Mouse (Mus musculus) bone marrow macrophage, adult 2 months (primary cell): Measurements from ENCODE around the gene Gins2. TPM values are rescaled to one million over a fixed set of nuclear protein-coding genes. Genes with fewer than 3 reads are reported as not detected.

Experiments used
- H3K27ac ChIP-seq: 2 replicates; pipeline ENCODE4 v1.5.1; 2012; ENCODE audit warnings: low read depth, low read length; ENCODE audit not compliant: insufficient read depth
- H3K4me1 ChIP-seq: 2 replicates; pipeline ENCODE4 v1.6.1; 2012; ENCODE audit warnings: low read length; ENCODE audit not compliant: control insufficient read depth, insufficient read depth
- H3K4me3 ChIP-seq: 2 replicates; pipeline ENCODE4 v1.5.1; 2012; ENCODE audit warnings: mild to moderate bottlenecking, low read length, moderate library complexity; ENCODE audit not compliant: insufficient read depth
- CTCF ChIP-seq: IDR thresholded peaks from 2 replicates; pipeline ENCODE4 v1.5.1; 2012; ENCODE audit warnings: low read depth, mild to moderate bottlenecking, low read length, moderate library complexity
- POLR2A ChIP-seq: IDR thresholded peaks from 2 replicates; pipeline ENCODE4 v1.6.1; 2012; ENCODE audit warnings: mild to moderate bottlenecking, low read depth, low read length, borderline replicate concordance
- polyA plus RNA-seq: library from polyadenylated mRNA; stranded (reverse); fragments of >200 nt; gene quantifications from 2 replicates; pipeline ENCODE4 v1.2.4, GENCODE M21; 2012; ENCODE audit not compliant: missing spikeins, insufficient read depth, insufficient read length

Gene Gins2
- polyA plus RNA-seq, 1 experiment: 16.7 TPM

DNA sequence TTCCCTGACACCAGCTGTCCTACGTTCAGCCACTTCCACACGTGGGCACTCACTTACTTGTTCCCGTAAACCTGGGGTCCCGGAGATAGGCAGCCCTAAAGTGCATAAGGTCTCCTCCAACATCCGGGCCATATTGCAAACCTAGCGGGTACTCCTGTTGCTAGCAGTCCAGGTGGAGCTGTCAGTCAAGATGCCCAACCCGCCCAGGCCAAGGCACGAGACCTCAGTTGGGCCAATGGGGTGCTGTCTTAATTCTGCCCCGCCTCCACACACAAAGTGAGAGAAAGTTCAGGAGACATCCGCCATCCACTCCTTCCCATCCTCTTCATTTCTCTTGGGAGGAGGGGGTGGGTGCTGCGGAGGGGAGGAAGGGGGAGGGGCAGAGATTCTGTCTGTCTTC is 37.4 kb upstream of the Gins2 start:
- TF ChIP-seq POLR2A (no peak), CTCF (no peak)
- no peak overlapping the region for H3K4me3 ChIP-seq
- no peak overlapping the region for H3K27ac ChIP-seq
- peaks cover 5% of the 10 kb centered on the region for H3K4me1 ChIP-seq

DNA sequence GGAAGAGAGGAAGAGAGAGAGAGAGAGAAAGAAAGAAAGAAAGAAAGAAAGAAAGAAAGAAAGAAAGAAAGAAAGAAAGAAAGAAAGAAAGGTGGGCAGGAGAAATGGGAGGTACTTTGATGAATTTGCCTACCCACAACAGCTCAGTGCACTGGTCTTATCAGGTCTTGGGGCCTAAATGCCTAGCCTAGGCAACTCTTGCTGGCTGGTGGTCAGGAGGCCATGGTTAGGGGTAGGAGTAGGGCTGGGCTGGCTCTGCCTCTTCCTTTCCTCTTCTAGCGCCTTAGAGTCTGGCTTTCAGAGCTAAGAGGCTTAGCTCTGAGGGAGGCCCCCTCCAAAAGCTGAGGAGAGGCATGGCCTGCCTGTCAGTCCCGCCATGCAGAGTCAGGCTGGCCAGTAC is 34.5 kb upstream of the Gins2 start:
- Histone ChIP-seq H3K4me3 (no peak overlapping the region), H3K27ac (no peak overlapping the region), H3K4me1 (peaks cover 26% of the 10 kb centered on the region)
- TF ChIP-seq POLR2A: no peak
- no peak for TF ChIP-seq CTCF

DNA sequence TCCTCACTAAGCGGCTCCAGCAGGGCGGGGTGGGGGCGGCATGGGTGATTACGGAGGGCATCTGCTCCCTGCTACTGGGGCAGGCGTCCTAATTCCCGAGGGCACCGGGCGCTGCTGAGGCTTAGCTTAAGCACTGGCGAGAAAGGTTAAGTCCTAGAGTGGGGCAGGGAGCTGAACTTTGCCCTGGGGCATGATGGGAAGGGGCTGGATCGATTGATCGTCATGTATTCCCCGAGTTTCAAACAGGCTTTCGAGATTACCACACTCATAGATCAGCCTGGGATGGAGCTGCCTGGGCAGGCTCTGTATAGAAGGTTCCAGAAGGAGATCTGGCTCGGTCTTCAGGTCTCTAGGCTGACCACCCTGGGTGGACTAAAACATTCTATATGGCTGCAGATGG is 33.1 kb upstream of the Gins2 start:
- TF ChIP-seq CTCF (no peak), POLR2A (no peak)
- H3K4me3 ChIP-seq: no peak overlapping the region
- peaks cover 31% of the 10 kb centered on the region for H3K4me1 ChIP-seq
- H3K27ac ChIP-seq: no peak overlapping the region

DNA sequence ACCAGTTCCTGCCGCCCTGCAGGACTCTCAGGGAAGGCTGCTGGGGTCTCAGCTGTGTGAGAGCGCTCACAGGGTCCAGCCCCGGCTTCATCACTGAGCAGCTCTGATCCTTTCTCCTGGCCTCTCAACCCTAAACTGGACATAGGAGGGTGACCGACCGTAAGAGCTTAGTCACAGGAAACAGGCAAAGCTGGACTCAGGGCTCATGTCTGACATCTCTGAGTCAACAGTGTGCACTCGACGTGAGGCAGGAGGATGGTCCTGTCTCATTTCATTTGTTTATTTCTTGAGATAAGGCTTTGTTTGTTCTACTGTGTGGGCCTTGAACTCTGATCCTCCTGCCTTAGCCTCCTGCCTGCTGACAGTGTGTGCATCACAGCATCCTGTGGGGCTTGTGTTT is 31.3 kb upstream of the Gins2 start:
- no peak for TF ChIP-seq CTCF
- TF ChIP-seq POLR2A: no peak
- Histone ChIP-seq H3K27ac (peak overlapping the region; percentile 100), H3K4me1 (peaks cover 39% of the 10 kb centered on the region), H3K4me3 (no peak overlapping the region)

DNA sequence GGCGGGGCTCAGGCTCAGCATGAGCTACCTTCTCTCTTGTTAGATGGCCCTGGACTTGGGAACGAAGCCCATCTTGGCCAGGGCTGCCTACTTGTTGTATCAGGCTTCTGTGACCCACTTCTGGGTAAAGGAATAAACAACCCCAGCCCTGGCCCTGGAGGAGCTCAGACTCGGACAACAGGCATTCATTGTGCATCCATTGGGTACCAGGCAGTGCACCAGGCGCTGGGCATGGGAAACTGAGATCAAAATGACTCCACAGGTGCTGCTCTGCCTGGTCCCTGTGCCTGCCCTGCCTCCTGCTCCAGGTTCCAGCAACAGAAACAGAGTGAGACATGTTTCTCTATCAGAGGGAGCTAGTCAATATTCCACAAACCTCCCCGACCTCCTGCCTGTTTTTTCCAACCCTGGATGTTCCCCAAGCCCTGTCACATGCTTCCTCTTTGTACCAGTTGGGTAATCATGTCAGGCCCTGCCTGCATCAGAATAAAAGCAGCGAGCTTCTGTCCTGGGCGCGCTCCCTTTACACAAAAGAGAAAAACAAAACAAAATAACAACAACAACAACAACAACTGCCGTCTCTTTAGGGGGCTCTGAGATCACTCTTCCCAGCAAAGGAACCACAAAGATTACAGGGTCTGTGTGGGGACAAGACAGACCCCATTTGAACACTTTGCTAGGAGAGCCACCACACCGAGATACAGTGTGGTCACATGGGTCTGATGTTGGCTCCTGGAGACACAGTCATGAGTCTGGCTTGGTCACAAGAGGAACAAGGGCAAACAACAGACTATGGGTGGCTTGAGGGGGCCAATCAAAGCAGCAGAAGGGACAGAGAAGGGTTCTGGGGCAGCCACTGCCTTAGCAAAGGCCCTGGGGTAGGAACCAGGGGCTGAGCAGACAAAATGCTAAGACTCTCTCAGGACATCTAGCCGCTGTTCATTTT is 30.4 kb upstream of the Gins2 start:
- peak overlapping the region; percentile 36 for H3K4me3 ChIP-seq
- TF ChIP-seq POLR2A (no peak), CTCF (no peak)
- H3K4me1 ChIP-seq: peaks cover 39% of the 10 kb centered on the region
- peak overlapping the region; percentile 100 for H3K27ac ChIP-seq

DNA sequence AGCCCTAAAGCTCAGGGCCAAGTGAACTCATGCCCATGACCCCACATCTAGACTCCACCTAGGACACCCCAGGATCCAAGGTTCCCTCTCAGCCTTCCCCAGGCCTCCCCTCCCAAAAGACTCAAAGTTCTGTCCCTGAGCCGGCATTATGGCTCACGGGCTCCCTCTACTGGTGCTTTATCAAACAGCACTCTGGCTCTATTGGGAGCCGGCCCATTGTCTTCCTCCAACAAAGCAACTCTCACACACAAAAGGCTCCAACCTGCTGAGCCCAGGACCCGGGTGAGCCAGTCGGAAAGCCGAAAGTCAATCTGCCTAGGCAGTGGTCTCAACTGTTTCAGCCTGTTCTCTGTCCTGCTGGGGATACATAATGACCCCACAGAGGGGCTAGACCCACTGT is 29.0 kb upstream of the Gins2 start:
- peak overlapping the region; percentile 100 for H3K27ac ChIP-seq
- H3K4me3 ChIP-seq: no peak overlapping the region
- TF ChIP-seq CTCF: peak; percentile 70
- no peak for TF ChIP-seq POLR2A
- peaks cover 39% of the 10 kb centered on the region for H3K4me1 ChIP-seq

DNA sequence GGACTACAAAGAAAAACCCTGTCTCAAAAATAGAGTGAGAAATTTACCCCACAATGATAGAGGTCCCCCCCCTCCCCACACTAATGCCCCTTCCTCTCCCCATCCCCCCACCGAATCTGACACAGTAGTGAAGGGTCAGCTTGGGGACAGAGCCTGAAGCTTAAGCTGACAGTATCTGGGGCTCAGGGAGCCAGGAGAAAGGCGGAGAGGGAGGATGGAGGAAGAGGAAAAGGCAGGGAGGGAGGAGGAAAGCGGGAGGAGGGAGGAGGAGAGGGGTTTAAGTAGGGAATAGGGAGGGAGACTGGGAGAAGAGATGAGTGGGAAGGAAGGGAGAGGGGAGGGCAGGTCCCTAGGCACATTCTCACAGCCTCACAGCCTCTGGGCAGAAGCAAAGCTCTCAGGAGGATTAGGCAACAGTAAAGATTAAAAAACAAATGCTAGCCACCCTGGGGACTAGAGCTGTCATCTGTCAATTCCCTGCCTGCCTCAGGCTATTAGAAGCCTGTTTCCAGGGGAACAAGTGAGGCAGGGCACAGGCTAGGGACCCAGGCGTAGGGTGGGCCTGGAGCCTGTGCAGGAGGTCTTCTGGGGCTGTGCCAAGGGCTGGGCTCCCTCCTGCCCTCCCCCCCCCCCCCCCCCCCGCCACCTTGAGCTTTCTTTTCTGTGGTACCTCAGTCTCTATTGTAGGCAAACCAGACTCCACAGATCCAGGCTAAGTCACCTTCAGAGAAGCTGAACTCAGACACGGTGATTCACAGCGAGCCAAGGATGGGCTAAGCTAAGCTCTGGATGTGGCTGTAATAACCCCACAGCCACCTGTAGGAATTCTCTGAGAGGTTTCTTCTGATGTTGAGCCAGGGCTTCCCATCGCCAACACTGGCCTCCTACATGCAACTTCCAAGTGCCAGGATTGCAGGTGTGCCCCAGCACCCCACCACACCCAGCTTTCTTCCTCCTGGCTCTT is 27.8 kb upstream of the Gins2 start:
- H3K4me3 ChIP-seq: no peak overlapping the region
- H3K27ac ChIP-seq: no peak overlapping the region
- peaks cover 39% of the 10 kb centered on the region for H3K4me1 ChIP-seq
- TF ChIP-seq POLR2A (no peak), CTCF (no peak)

DNA sequence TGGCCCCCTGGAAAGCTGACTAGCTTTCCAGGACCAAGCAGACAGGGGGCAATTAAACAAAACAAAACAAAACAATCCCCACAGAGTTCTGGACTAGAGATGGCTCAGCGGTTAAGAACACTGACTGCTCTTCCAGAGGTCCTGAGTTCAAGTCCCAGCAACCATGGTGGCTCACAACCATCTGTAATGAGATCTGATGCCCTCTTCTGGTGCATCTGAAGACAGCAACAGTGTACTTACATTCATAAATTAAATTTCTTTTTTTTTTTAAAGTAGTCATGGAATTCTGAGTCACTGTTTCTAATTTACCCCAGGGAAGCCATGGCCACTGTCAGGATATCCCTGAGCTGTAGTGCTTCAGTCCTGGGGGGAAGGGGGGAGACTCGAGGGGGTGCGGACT is 25.4 kb upstream of the Gins2 start:
- TF ChIP-seq POLR2A (no peak), CTCF (no peak)

DNA sequence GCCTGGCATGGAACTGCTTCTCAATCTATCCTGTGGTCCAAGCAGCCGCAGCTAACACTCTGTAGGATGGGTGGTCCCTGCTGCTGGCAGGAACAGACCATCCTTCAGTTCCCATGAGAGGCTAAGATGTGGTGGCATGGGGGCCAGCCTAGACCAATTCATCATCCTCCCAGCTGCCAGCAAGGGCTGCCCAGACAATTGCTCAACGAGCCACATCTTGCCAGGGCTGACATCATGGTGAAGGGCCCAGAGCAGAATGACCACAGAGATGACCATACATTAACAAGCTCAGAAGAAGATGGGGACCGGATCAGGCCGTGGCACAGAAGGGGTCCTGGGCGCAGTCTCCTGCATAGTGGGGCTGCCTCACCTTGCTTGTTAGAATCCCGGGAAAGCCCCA is 21.7 kb upstream of the Gins2 start:
- Histone ChIP-seq H3K4me1 (no peaks in the 10 kb centered on the region; the same call in 1 of the 2 replicates), H3K4me3 (no peak overlapping the region), H3K27ac (no peak overlapping the region)
- no peak for TF ChIP-seq POLR2A
- no peak for TF ChIP-seq CTCF

More for the DNA sequence above, 25.4 kb upstream of the Gins2 start:
- no peak overlapping the region for H3K4me3 ChIP-seq
- no peak overlapping the region for H3K27ac ChIP-seq
- peaks cover 19% of the 10 kb centered on the region for H3K4me1 ChIP-seq

DNA sequence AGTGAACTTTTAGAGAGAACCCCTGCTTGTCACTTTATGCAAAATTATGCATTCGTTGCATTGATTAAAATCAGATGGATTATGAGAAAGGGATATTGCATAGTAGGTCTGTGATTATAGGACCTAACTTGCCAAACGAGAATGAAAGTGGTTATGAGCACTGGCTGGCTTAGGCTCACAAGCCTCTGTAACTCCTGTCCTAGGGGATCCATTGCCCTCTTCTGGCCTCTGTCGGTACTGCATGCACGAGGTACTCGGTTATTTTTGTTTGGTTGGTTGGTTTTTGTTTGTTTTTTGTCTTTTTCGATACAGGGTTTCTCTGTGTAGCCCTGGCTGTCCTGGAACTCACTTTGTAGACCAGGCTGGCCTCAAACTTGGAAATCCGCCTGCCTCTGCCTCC is 18.8 kb upstream of the Gins2 start:
- TF ChIP-seq POLR2A: no peak
- peak; percentile 43; the same call in 1 of the 2 replicates for TF ChIP-seq CTCF
- Histone ChIP-seq H3K4me3 (peak overlapping the region; percentile 16; the same call in 1 of the 2 replicates), H3K27ac (no peak overlapping the region), H3K4me1 (no peaks in the 10 kb centered on the region; the same call in 1 of the 2 replicates)
